Mouse (Mus musculus) MEL (cell line): Measurements from ENCODE around the gene Relb. TPM values are rescaled to one million over a fixed set of nuclear protein-coding genes. Genes with fewer than 3 reads are reported as not detected.

Experiments used
- DNase-seq: peaks from one replicate; pipeline ENCODE4 v3.0.0; 2011; ENCODE audit warnings: low read depth, low spot score
- H3K27ac ChIP-seq: 2 replicates; pipeline ENCODE4 v1.5.1; 2012; ENCODE audit warnings: low read depth, mild to moderate bottlenecking, control low read depth, low read length, moderate library complexity; ENCODE audit not compliant: control insufficient read depth
- H3K27me3 ChIP-seq, 2 experiments: fragments of 150-350 bp in 1 of 2; sonication (generic) in 1 of 2; 2 replicates each; pipeline ENCODE4 v1.6.1; 2012; ENCODE audit warnings: low read length in 2 of 2, mild to moderate bottlenecking in 2 of 2, improper control_type of control experiment in 1 of 2, moderate library complexity in 1 of 2; ENCODE audit not compliant: insufficient read depth in 2 of 2, control insufficient read depth in 1 of 2
- H3K36me3 ChIP-seq, 2 experiments: 2 replicates each; pipeline ENCODE4 v1.6.1; 2012 to 2014; ENCODE audit warnings: low read length in 2 of 2, improper control_type of control experiment in 1 of 2, inconsistent platforms in 1 of 2, mild to moderate bottlenecking in 1 of 2; ENCODE audit not compliant: insufficient read depth in 2 of 2, control insufficient read depth in 1 of 2
- H3K4me1 ChIP-seq, 2 experiments: fragments of 150-350 bp in 1 of 2; sonication (generic) in 1 of 2; 2 replicates each; pipeline ENCODE4 v1.6.1; 2012; ENCODE audit warnings: low read length in 2 of 2, improper control_type of control experiment in 1 of 2, mild to moderate bottlenecking in 1 of 2; ENCODE audit not compliant: insufficient read depth in 2 of 2, control insufficient read depth in 1 of 2
- H3K4me3 ChIP-seq, 2 experiments: fragments of 150-350 bp in 1 of 2; sonication (generic) in 1 of 2; 2 replicates each; pipeline ENCODE4 v1.5.1; 2012; ENCODE audit warnings: low read depth in 2 of 2, low read length in 2 of 2, mild to moderate bottlenecking in 2 of 2, moderate library complexity in 2 of 2, control low read depth in 1 of 2, improper control_type of control experiment in 1 of 2; ENCODE audit not compliant: control insufficient read depth in 1 of 2, insufficient read depth in 1 of 2
- H3K79me2 ChIP-seq: 2 replicates; pipeline ENCODE4 v1.6.1; 2012; ENCODE audit warnings: mild to moderate bottlenecking, low read length, moderate library complexity; ENCODE audit not compliant: control insufficient read depth, poor library complexity, insufficient read depth
- H3K9ac ChIP-seq: 2 replicates; pipeline ENCODE4 v1.6.1; 2012; ENCODE audit warnings: low read depth, mild to moderate bottlenecking, control low read depth, low read length, moderate library complexity; ENCODE audit not compliant: control insufficient read depth, poor library complexity, severe bottlenecking
- H3K9me3 ChIP-seq: fragments of 150-350 bp; sonication (generic); replicated peaks from 2 replicates; pipeline ENCODE4 v1.6.1; 2012; ENCODE audit warnings: mild to moderate bottlenecking, low read length, improper control_type of control experiment, moderate library complexity; ENCODE audit not compliant: insufficient read depth
- BHLHE40 ChIP-seq: IDR thresholded peaks from 2 replicates; pipeline ENCODE4 v1.6.1; 2012; ENCODE audit warnings: low read depth, mild to moderate bottlenecking, inconsistent platforms, low read length, improper control_type of control experiment, borderline replicate concordance
- CHD1 ChIP-seq: IDR thresholded peaks from 2 replicates; pipeline ENCODE4 v1.6.1; 2012; ENCODE audit warnings: low read depth, mild to moderate bottlenecking, inconsistent platforms, low read length, improper control_type of control experiment
- CHD2 ChIP-seq: IDR thresholded peaks from 2 replicates; pipeline ENCODE4 v1.6.1; 2011; ENCODE audit warnings: low read length, improper control_type of control experiment
- EP300 ChIP-seq, 2 experiments: IDR thresholded peaks; 2 replicates each; pipeline ENCODE4 v1.6.1; 2011; ENCODE audit warnings: improper control_type of control experiment in 2 of 2, low read length in 2 of 2, low read depth in 1 of 2, mild to moderate bottlenecking in 1 of 2
- ETS1 ChIP-seq: IDR thresholded peaks from 2 replicates; pipeline ENCODE4 v1.6.1; 2012; ENCODE audit warnings: low read depth, mild to moderate bottlenecking, inconsistent platforms, low read length, improper control_type of control experiment, moderate library complexity
- GATA1 ChIP-seq: IDR thresholded peaks from 2 replicates; pipeline ENCODE4 v1.6.1; 2011; ENCODE audit warnings: low read depth, low read length, improper control_type of control experiment
- JUND ChIP-seq: IDR thresholded peaks from 2 replicates; pipeline ENCODE4 v1.6.1; 2011; ENCODE audit warnings: low read depth, mild to moderate bottlenecking, improper control_type of control experiment, low read length
- MAX ChIP-seq: IDR thresholded peaks from 2 replicates; pipeline ENCODE4 v1.6.1; 2011; ENCODE audit warnings: low read length, improper control_type of control experiment
- MAZ ChIP-seq: IDR thresholded peaks from 2 replicates; pipeline ENCODE4 v1.6.1; 2012; ENCODE audit warnings: low read depth, mild to moderate bottlenecking, inconsistent platforms, low read length, improper control_type of control experiment
- MXI1 ChIP-seq: IDR thresholded peaks from 2 replicates; pipeline ENCODE4 v1.6.1; 2011; ENCODE audit warnings: mild to moderate bottlenecking, low read depth, low read length, improper control_type of control experiment
- NRF1 ChIP-seq: IDR thresholded peaks from 2 replicates; pipeline ENCODE4 v1.6.1; 2014; ENCODE audit warnings: low read depth, mild to moderate bottlenecking, inconsistent platforms, low read length, improper control_type of control experiment, moderate library complexity; ENCODE audit not compliant: poor library complexity, insufficient read depth, severe bottlenecking
- POLR2A ChIP-seq, 2 experiments: IDR thresholded peaks; 2 replicates each; pipeline ENCODE4 v1.6.1; 2011 to 2012; ENCODE audit warnings: low read length in 2 of 2, mild to moderate bottlenecking in 2 of 2, control low read depth in 1 of 2, improper control_type of control experiment in 1 of 2, low read depth in 1 of 2, moderate library complexity in 1 of 2; ENCODE audit not compliant: control insufficient read depth in 1 of 2, insufficient read depth in 1 of 2, poor library complexity in 1 of 2
- POLR2AphosphoS5 ChIP-seq: IDR thresholded peaks from 2 replicates; pipeline ENCODE4 v1.6.1; 2012; ENCODE audit warnings: low read depth, borderline replicate concordance, mild to moderate bottlenecking, inconsistent platforms, low read length, moderate library complexity, mixed read lengths
- RCOR1 ChIP-seq: IDR thresholded peaks from 2 replicates; pipeline ENCODE4 v1.6.1; 2012; ENCODE audit warnings: low read depth, mild to moderate bottlenecking, inconsistent platforms, low read length, improper control_type of control experiment
- TAL1 ChIP-seq: IDR thresholded peaks from 2 replicates; pipeline ENCODE4 v1.6.1; 2012; ENCODE audit warnings: mild to moderate bottlenecking, inconsistent platforms, low read length, moderate library complexity, mixed read lengths
- TBP ChIP-seq: IDR thresholded peaks from 2 replicates; pipeline ENCODE4 v1.8.0; 2011; ENCODE audit warnings: low read depth, low read length, improper control_type of control experiment
- TCF12 ChIP-seq: IDR thresholded peaks from 2 replicates; pipeline ENCODE4 v1.6.1; 2014; ENCODE audit warnings: low read depth, mild to moderate bottlenecking, inconsistent platforms, low read length, improper control_type of control experiment, moderate library complexity
- UBTF ChIP-seq: IDR thresholded peaks from 2 replicates; pipeline ENCODE4 v1.6.1; 2012; ENCODE audit warnings: low read depth, mild to moderate bottlenecking, inconsistent platforms, low read length, improper control_type of control experiment, moderate library complexity, borderline replicate concordance; ENCODE audit not compliant: insufficient read depth
- USF1 ChIP-seq: IDR thresholded peaks from 2 replicates; pipeline ENCODE4 v1.6.1; 2014; ENCODE audit warnings: low read depth, mild to moderate bottlenecking, inconsistent platforms, low read length, improper control_type of control experiment, moderate library complexity
- USF2 ChIP-seq, 2 experiments: IDR thresholded peaks; 2 replicates each; pipeline ENCODE4 v1.6.1; 2011 to 2012; ENCODE audit warnings: improper control_type of control experiment in 2 of 2, low read length in 2 of 2, borderline replicate concordance in 1 of 2, inconsistent platforms in 1 of 2, low read depth in 1 of 2, mild to moderate bottlenecking in 1 of 2; ENCODE audit not compliant: insufficient read depth in 1 of 2
- ZKSCAN1 ChIP-seq: IDR thresholded peaks from 2 replicates; pipeline ENCODE4 v1.6.1; 2012; ENCODE audit warnings: low read depth, mild to moderate bottlenecking, inconsistent platforms, low read length, improper control_type of control experiment, moderate library complexity
- polyA plus RNA-seq, 2 experiments: library from polyadenylated mRNA; stranded (reverse) in 1 of 2; unstranded in 1 of 2; fragments of >175 nt in 1 of 2; fragments of >200 nt in 1 of 2; gene quantifications; 2 replicates each; pipeline versions ENCODE4 v1.2.1 to v1.2.4; 2012; ENCODE audit warnings: low replicate concordance in 2 of 2, low read depth in 1 of 2; ENCODE audit not compliant: insufficient read length in 2 of 2, insufficient read depth in 1 of 2, missing spikeins in 1 of 2
- total RNA-seq: library from RNA; depleted of rRNA; stranded (reverse); fragments of 300-350 nt; gene quantifications from 2 replicates; pipeline ENCODE4 v1.2.3, GENCODE M21; 2012

Gene Relb
- total and polyA plus RNA-seq, 3 experiments, result 6.2 to 7.7 TPM; not detected in 1

GRCm38 (mm10) chr7:19575559-19575958 lies 53.7 kb downstream of the Relb start:
- no peak overlapping the region for H3K9ac ChIP-seq
- TF ChIP-seq ZKSCAN1 (no peak), CHD1 (no peak), ETS1 (no peak), TAL1 (no peak), CHD2 (no peak), EP300 (IDR thresholded peaks at IDR 0.05; ENCODE audit: low read depth in 1 of 2, low read length in 2 of 2) (no peak), MAX (no peak), JUND (no peak)
- no peaks in the 10 kb centered on the region for H3K9me3 ChIP-seq

GRCm38 (mm10) chr7:19573776-19574140 lies 55.5 kb downstream of the Relb start:
- peak overlapping the region; percentile 54 for H3K27ac ChIP-seq
- TF ChIP-seq NRF1 (no peak), BHLHE40 (no peak), POLR2A (IDR thresholded peaks at IDR 0.05; ENCODE audit: control insufficient read depth in 1 of 2, insufficient read depth in 1 of 2, low read depth in 1 of 2, low read length in 2 of 2, poor library complexity in 1 of 2) (peak in 1 of 2 experiments; percentile 31; a peak in 1 of 4 replicates)
- no peaks in the 10 kb centered on the region for H3K9me3 ChIP-seq
- H3K4me1 ChIP-seq, result peaks cover 2 to 14% of the 10 kb centered on the region in 2 experiments; a peak in 3 of 4 replicates
- no peak for DNase-seq
- peaks cover 38% of the 10 kb centered on the region for H3K79me2 ChIP-seq
- peak overlapping the region; percentile 86 for H3K9ac ChIP-seq
- H3K36me3 ChIP-seq, result peaks cover 0 to 19% of the 10 kb centered on the region in 2 experiments; a peak in 3 of 4 replicates
- H3K4me3 ChIP-seq, result peak overlapping the region; percentile 82 to 93
- no peaks in the 10 kb centered on the region for H3K27me3 ChIP-seq

More at GRCm38 (mm10) chr7:19575559-19575958, 53.7 kb downstream of the Relb start:
- peaks cover 2 to 14% of the 10 kb centered on the region in 2 experiments; a peak in 3 of 4 replicates for H3K4me1 ChIP-seq
- no peak overlapping the region for H3K27ac ChIP-seq
- DNase-seq, result no peak
- H3K4me3 ChIP-seq, result no peak overlapping the region
- H3K79me2 ChIP-seq, result peaks cover 26% of the 10 kb centered on the region
- no peaks in the 10 kb centered on the region for H3K27me3 ChIP-seq
- H3K36me3 ChIP-seq, result peaks cover 0 to 19% of the 10 kb centered on the region in 2 experiments; a peak in 2 of 4 replicates

- H3K9ac ChIP-seq, result peak overlapping the region; percentile 86
- peaks cover 38% of the 10 kb centered on the region for H3K79me2 ChIP-seq
- peak overlapping the region; percentile 65 for H3K27ac ChIP-seq
- H3K9me3 ChIP-seq, result no peaks in the 10 kb centered on the region
- peak; percentile 91 for DNase-seq
- H3K36me3 ChIP-seq, result peaks cover 0 to 19% of the 10 kb centered on the region in 2 experiments; a peak in 3 of 4 replicates
- peak overlapping the region; percentile 82 to 93 for H3K4me3 ChIP-seq
- no peaks in the 10 kb centered on the region for H3K27me3 ChIP-seq
- peaks cover 2 to 10% of the 10 kb centered on the region in 2 experiments; a peak in 3 of 4 replicates for H3K4me1 ChIP-seq
- no peak for TF ChIP-seq POLR2AphosphoS5
- no peak for TF ChIP-seq UBTF
- TF ChIP-seq CHD2, result no peak
- TF ChIP-seq MAZ, result peak; percentile 85
- TF ChIP-seq TBP, result peak; percentile 75
- no peak for TF ChIP-seq ZKSCAN1
- peak; percentile 86 for TF ChIP-seq MXI1
- TF ChIP-seq RCOR1, result peak; percentile 16; the same call in 1 of the 2 replicates
- no peak for TF ChIP-seq GATA1
- TF ChIP-seq NRF1, result peak; percentile 57; the same call in 1 of the 2 replicates
- TF ChIP-seq TAL1, result no peak
- 0 out of 4 replicates have a peak, but pooled peaks of 1 of the 2 experiments have one; percentile 23 for TF ChIP-seq EP300 (IDR thresholded peaks at IDR 0.05; ENCODE audit: low read depth in 1 of 2, low read length in 2 of 2)
- TF ChIP-seq TCF12, result peak; percentile 87
- no peak for TF ChIP-seq USF2 (IDR thresholded peaks at IDR 0.05; ENCODE audit: borderline replicate concordance in 1 of 2, insufficient read depth in 1 of 2, low read depth in 1 of 2, low read length in 2 of 2)
- TF ChIP-seq USF1, result peak; percentile 46; the same call in 1 of the 2 replicates
- peak; percentile 78 to 89; a peak in 3 of 4 replicates for TF ChIP-seq POLR2A (IDR thresholded peaks at IDR 0.05; ENCODE audit: control insufficient read depth in 1 of 2, insufficient read depth in 1 of 2, low read depth in 1 of 2, low read length in 2 of 2, poor library complexity in 1 of 2)
These were observed 56.1 kb downstream of the Relb start for GRCm38 (mm10) chr7:19572926-19573775.
